Mouse (Mus musculus): Measurements from ENCODE around the gene Trio.

Gene Trio

DNA sequence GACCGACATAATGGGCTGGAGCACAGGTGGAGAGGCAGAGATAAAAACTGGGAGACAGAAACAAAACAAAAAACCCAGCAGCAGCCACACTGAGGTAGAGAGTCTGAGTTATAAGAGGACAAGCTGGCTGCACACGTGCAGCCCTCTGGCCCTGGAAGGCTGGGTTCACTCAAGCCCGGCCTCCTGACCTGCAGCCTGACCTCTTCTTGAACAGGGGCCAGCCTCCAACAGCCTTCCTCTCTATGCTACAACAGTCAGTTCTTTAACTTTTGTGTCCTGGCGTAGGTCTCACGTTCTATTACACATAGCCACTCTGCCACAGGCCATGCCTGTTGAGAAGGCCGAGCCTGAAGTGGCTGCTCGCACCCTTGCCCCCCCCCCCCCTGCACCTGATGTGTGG lies 147.8 kb downstream of the Trio start:
- no peak for DNase-seq (ENCODE audit: low spot score)

DNA sequence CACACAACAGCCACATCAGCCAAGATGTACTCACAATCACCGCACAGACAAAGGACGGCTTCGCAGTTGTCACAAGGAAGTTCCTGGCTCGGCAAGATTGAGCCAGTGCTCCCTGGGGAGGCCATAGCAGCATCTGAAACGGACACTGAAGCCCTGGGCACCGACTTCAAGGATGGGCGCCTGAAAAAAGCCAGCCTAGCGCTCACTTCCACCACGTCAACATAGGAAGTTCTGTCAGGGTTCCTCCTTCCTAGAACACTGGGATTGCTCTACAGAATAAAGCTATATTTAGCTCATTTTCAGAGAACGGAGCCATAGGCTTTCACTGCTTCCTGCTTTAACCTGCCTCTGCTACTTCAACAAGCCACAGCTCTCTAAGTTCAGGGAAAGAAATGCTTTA lies 149.3 kb downstream of the Trio start:
- no peak for DNase-seq (ENCODE audit: low spot score)

DNA sequence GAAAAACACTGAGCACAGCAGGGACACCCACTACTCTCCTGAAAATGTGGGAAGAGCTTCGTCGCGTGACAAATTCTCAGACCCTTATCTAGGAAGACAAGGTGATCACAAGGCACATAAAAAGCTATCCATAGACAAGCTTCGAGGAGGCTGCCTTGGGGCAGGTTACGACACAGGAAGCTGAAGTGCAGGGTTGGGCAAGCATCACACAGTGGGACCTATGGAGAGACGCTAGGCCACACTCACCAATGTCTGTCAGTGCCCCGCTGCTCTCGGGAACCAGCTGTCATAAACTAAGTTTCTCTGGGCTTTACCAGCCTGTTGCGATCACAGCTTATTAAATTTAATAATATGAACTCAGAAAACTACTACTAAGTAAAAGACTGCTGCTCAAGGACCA lies 149.9 kb downstream of the Trio start:
- no peak for DNase-seq (ENCODE audit: low spot score)

DNA sequence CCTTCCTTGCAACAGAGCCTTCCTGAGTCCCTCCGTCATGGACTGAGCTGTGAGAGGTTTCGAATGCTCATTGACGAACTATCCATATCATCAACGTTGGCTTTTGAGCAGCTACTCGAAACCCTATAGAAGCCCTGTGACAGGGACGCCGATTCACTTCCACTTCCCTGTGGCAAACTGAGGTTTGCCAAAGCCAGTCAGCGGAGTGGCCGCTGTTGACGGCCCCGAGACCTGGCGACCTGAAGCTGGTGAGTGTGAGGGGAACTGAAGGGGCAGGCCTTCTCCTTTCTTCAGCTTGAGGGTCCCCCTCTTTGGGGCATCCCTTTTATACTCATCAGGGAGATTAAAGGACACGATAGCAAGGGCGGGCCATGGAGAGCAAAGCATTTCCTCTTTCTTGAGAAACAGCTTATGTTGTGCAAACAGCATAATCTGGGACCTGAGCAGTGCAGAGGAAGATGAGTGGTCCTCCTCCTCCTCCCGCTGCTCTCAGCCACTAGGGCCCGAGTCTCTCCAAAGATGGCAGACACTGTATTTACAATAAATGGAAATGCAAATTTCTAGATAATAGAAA lies 151.8 kb downstream of the Trio start:
- no peak for DNase-seq (ENCODE audit: low spot score)

DNA sequence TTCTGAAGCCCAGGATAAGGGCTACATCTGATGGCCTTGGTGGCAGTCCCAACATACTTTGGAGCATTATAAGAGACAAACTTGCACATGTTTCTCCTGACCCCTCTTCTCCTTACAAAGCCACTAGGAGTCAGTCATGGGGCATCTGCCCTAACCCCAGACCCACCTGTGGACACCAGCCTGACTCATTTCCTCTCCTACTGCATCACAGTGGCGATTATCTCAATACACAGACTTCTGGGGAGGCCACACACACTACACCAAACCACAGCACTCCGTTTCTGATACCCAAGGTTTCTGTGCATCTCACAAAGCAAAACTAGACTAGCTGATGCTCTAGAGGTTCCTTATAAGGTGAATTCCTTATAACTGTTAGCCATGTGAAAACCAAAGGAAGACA lies 153.4 kb downstream of the Trio start:
- no peak for DNase-seq (ENCODE audit: low spot score)

DNA sequence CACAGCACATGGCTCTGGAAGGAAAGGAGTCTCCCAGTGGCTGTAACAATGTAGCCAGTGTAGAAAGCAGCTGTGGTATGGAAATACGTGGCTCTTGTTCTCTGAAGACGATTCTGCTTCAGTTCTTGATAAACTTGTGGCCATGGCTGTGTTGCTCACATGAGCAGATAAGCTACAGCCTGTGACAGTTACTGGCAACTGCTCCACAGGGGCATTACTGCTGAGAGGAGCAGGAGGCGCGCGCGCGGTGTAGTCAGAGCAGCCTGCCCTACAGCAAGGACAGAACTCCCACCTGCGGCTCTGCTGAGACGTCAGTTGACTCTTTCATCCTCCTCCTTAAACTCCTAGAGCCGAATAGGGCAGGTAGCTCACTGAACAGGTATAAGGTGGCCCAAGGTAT lies 153.9 kb downstream of the Trio start:
- no peak for DNase-seq (ENCODE audit: low spot score)

DNA sequence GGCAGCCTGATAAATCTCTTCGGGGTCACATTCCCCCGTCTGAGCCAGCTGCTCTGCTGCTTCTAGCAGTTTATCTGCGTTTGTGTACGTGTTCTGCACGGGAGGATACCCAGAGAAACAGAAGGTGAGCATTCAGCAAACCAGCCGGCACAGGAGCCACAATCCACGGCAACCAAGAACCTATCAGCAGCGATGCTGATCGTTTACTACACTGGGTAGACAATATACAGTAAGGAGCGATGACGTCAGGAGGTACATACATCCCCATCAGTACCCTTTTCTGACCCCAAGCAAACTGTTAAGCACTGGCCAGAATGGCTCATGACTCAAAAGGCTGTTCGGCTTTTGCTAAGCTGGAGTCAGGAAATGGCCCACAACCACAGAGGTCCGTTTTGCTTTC lies 154.4 kb downstream of the Trio start:
- no peak for DNase-seq (ENCODE audit: low spot score)

DNA sequence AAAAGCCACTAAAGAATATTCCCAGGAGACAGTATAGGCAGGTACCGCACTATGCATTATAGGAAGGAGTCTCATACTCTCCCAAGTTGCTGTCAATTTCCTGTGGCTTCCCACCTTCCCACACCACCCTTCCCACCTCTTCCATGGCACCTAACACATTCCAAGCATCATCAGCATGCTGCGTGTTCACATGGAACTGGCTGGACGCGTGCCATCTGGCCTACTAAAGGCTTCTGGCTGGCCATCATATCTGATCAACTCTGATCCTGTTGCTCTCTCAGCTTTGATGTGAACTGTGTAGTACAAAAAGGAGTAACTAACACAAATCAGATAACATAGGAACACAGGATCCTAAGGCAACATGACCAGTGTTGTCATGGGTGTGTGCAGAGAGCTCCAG lies 156.6 kb downstream of the Trio start:
- DNase-seq (ENCODE audit: low spot score), result peak; percentile 45

DNA sequence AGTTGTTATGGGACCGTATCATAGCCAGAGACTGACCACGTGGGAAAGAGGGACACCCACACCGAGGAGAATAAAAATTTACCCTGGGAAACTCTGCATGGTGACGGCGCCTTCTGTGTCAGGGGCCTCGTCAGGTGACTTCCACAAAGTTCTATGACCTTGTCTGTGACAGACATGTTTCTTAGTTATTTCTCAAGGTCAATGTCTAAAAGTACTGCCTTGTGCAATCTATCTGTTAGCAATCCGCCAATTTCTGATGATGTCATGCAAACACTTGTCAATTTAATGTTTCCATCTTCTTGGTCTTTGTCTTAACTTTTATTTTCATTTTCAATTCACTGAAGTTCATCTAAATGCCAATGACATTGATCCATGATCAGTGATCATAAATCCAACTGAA lies 157.8 kb downstream of the Trio start:
- DNase-seq (ENCODE audit: low spot score), result no peak

DNA sequence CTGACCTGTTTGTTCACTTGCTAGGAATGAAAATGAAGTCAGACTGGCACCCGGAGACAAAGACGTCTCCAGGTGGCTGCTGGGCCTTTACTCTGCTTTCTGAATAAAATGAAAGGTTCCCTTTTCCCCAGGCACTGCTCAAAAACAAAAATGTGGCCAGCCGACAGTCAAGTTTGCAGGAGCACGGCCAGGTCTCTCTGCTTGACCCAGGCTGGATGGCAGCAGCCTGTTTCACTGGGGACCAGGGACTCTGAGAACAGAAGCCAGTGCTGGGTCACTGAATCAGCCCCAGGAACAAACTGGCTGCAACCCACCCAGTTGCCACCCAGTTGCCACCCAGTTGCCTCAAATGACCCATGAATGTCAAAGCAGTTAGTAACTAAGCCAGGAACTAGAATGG lies 159.2 kb downstream of the Trio start:
- no peak for DNase-seq (ENCODE audit: low spot score)

DNA sequence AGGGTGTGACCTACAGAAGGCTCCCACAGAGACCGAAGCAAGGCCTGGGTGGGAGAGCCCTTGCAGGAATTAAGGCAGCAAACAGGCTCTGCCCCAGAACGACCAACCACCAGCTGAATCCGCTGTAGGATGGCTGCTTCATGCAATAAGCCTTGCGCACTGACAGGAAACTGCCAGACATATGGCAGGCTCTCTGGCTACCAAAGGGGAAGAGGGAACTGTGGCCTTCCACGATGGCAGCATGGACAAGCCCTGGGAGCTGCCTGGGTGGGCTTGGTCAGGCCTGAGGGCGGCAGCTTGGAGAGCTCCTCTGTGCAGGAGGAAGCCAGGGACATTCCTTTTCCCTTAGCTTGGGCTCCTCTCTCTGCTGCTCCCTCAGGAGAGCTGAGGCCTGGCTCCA lies 159.6 kb downstream of the Trio start:
- DNase-seq (ENCODE audit: low spot score), result no peak

DNA sequence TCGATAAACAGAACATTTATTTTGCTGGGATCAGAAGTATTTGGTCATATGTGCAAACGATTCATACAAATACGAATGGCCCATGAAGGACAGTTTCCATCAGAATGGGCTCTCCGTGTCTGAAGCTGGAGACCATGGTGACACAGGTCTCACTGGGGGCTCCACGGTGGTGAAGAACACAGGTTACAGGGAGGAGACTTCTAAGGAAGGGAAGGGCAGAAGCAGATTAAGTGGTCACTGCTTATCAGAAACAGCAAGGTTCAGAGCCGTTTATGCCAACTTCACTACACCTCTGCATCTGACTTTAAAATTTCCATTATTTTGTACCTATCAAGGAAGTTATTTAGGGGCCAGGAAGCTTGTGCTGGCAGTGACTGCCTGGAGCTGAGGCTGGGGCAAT lies 161.3 kb downstream of the Trio start:
- no peak for DNase-seq (ENCODE audit: low spot score)

DNA sequence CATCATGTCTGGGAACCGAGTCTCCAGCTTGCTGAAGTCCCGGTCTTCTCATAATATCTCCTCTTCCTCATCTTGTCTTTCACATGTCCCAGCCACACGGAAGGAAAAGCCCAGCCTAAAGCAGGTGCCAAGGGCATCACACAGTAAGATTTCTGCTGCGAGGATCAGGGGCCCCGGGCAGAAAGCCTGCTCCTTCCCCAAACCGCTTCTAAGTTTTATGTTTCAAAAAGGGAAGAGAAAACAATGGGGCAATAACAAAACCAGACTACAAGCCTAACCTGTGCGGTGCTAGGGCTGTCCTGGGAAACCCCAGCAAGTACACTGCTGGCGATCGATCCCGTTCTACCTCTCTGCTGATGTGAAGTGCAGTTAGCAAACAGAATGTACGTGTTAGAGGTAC lies 162.7 kb downstream of the Trio start:
- no peak for DNase-seq (ENCODE audit: low spot score)

DNA sequence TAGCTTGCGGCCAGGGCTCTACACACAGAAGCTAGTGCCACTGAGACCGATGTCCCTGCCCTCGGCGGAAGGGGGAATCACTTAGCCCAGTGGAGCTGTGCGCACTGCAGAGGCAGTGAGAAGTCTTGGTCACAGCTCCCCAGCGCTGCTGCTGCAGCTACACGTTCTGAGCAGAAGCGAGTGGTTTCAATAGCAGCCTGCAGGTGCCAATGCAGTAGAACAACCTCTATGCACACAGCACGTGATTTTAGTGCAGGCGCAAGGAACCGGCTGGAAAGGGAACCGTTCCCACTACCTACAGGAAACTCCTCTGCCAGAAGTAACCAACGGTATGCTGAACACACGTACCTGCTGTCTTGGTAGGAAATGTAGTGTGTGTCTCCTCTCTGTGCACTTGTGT lies 165.2 kb downstream of the Trio start:
- no peak for DNase-seq (ENCODE audit: low spot score)

DNA sequence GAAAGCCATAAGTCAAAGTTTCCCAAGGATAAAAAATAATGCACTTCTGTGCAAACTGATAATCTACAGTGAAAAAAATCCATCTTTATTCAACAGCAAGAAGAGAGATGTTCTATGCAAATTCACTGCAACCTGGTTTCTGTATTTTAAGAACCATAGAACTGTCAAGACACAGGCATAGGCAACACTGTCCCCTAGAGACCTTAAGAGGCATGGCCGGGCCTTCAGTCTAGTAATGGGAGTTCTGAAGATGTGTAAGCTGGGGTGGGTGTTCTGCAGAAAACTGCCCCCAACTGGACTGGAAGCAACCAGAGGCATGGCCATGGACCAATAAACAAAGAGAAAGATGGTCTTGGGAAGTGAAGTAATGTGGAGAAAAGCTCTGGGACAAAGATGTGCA lies 166.1 kb downstream of the Trio start:
- DNase-seq (ENCODE audit: low spot score), result no peak

DNA sequence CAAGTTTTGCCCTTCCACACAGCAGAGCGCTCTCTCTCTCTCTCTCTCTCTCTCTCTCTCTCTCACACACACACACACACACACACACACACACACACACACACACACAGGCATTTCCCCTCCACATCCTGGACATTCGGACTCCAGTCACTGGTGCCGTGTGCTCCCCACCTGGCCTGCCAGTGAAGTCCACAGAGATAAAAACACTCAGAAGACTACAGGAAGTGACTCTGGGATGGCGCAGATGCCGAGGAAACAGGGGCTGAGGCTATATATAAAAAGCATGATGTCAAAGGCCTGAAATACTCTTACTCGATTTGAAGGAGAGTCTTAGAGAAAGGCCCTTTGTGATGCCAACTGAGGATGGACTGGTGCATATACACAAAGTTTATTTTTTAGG lies 166.5 kb downstream of the Trio start:
- no peak for DNase-seq (ENCODE audit: low spot score)

DNA sequence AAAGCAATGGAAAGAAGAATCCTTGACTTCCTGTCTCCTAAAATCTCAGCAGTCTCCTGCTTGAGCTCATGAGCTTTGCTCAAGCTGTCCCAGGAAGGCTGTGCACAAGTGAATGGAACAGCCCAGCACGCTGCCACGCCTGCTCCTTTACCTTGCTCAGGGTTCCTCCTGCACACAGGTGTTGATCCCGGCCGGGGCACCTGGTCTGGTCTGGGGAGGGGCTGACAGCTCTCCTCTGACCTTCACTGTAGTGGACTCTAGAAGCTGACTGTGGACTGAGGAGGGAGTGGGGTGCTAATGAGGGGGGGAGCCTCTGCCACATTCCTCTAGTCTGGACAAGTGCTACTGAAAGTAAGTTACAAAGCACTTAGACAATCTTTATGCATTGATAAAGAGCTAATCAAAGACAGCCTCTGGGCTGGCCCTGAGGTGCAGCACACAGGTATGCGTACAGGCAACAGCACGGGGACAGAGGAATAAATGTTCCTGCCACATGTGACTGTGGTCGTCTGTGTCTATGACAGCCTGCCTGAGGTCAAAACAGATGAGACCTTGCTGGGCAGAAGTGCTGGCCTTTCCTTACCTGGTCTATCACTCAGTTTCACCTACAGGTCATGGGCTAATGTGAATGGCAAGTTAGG lies 167.3 kb downstream of the Trio start:
- DNase-seq (ENCODE audit: low spot score), result no peak

DNA sequence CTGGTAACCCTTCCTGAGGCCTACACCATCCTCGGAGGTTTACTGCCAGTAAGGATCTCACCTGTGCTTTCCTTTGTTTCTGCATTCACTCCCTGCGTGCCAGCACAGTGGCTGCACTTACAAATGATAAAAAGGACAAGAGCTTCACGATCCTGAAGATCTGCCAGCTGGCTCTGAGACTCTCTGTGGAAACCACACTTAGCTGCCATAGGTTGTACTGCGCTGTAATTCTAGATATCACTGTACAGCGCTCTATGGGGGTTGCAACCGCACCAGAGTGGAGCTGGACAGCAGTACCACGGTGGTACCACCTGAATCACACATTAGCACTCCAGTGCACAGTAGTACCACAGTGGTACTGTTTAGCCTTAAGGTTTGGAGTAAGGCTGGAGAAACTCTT lies 168.4 kb downstream of the Trio start:
- DNase-seq (ENCODE audit: low spot score), result no peak

DNA sequence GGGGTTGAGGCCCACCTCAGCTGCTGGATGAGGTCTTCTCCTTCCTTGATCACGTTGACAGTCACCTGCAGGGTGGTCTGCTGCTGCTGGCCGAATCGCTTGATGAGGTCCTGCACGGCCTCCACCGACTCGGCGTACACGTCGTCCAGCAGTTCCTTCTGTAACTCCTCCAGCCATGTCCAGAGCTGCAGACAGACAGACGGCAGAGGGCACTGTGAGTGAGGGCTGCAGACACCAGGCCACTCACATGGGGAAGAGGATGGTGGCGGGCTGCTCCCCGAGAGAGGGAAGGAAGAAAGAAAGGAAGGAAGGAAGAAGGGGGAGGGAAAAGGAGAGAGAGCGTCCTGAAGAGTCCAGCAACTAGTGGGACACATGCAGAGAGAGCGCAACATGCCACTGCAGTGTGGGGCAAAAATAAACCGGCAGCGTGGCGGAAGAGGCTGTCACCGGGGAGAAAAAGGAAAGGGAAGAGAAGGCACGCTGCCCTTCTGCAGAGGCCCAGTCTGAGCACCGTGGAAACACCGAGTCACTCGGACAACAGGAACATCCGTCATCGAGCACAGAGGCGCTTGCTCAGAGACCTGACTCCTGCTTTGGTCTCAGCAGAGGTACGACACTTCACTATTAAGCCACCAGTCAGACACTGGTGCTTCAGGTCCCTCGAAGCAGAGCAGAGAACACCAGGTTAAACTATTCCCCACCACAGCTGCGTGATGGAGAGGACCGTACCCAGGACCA lies 169.4 kb downstream of the Trio start:
- no peak for DNase-seq (ENCODE audit: low spot score)

DNA sequence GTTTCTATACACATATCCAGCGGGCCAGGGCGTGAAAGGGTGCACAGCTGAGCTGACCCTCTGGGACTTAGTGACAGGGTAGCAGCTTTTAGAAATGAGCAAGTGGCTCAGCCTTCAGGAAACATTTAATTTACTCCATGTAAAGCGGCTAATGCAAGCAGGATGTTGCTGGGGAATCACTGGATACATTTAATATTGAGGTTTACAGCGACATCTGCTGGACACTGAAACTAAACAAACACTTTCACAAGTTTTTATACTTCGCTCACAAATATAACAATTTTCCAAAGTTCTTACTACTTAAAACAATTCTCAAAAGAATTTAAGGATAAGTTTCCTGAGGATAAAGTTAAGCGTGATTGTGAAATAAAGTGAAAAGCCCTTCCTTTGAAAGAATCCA lies 174.3 kb downstream of the Trio start:
- peak; percentile 51 for DNase-seq (ENCODE audit: low spot score)

DNA sequence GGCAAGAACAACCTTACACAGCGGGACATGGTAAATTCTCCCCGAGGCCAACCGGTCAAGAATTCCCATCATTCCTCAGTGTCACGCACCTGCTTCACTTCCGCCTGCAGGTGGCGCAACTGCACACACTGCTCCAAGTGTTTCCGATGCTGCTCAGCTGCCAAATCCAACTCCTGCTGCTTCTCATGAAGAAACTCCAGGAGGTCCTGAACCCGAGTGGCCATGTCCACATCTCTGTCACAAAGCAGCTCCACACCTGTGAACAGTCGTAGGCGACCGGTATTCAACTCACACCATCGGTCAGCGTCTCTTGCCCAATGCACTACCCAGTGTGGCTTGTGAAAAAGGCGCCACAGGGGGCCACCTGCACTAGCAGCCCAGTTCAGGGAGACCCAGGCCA lies 174.7 kb downstream of the Trio start:
- DNase-seq (ENCODE audit: low spot score), result peak; percentile 57

DNA sequence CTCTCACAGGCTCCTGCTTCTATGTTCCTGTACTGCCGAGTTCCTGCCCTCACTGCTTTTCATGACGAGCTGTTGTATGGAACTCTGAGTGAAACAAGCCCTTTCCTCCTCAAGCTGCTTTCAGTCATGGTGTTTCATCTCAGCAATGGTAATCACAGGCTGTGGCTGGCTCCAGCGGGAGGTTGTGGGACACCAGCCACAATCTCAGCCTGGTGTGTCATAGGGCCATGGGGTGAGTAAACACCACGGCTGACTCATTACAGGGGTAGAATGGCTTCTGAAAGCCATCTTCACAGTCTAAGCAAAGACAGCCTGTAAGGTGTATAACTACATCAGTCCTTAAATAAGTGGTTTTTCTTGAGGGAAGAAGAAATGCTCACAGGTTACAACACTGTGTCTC lies 175.7 kb downstream of the Trio start:
- DNase-seq (ENCODE audit: low spot score), result peak; percentile 19

DNA sequence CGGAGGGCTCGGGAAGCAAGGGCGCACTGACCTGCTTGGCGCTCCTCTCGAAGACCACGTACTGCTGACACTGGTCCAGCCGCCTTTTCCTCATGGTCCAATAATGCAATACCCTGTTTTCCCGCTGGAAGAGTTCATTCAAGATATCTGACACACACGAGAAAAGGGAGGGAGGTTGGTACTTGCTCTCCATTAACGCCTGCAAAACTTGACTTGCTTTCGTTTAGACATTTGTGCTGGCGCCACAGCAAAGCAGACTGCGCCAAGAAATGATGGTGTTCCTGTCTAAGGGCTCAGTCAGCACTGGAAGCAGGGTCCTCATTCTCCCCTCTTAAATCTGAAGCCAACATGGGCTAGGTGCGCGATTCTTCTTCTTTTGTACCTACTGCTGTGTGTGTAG lies 184.0 kb downstream of the Trio start:
- DNase-seq (ENCODE audit: low spot score), result no peak

DNA sequence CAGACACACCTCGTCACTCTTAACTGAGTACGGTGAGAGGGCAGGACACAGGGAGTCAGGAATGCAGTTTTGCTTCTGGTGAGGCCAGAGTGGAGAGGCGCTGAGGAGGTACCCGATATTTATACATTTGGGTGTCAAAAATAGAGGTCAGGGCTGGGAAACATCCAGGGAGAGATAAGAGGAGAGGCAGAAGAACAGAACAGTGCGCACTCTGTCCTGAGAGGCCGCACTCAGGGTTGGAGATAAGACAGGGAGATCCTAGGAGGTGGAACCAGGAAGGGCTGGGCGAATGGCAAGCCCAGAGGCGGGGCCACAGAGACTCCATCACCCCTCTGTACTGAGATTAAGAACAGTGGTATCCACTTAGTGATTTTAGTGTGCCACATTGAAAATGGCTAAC lies 185.1 kb downstream of the Trio start:
- DNase-seq (ENCODE audit: low spot score), result no peak
